Mouse (Mus musculus): Measurements from ENCODE around the gene Gm14305.
"Not testable (repeated sequence)": the region's sequence is repeated elsewhere in the genome, so short reads cannot be mapped to it uniquely, and the experiment has no call there.

Gene Gm14305

DNA sequence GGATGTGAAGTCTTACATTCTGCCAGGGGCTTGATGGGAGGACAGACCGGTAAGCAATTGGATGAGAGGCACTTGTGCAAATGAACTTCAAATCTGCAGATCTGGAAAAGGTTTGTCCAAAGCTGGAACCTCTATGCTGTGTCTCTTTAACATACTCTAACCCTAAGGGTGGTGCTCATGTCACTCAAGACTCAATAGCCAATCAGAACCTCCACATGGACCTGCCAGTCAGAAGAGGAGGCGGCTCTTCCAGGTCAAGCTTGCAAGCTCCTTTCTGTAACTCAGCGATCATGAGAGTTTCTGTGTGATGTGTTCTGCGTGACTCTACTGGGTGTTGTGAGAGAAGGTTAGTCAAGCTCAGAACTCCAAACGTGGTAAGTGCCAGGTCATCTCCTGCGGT lies at the start of gene Gm14305:
TSS of gene Gm14305 (plus strand) at position 278 of the 400 bp plus-strand sequence.
- DNase-seq (ENCODE audit: extremely low read depth, low read depth), result not testable (repeated sequence)

DNA sequence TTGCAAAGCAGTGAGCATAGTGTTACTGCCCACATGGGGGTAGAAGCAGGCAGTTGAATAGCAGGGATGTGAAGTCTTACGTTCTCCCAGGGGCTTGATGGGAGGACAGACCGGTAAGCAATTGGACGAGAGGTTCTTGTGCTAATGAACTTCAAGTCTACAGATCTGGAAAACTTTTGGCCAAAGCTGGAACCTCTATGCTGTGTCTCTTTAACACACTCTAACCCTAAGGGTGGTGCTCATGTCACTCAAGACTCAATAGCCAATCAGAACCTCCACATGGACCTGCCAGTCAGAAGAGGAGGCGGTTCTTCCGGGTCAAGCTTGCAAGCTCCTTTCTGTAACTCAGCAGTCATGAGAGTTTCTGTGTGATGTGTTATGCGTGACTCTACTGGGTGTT lies 37.9 kb upstream of the Gm14305 start, which contains the start of gene Zfp973:
TSS of gene Zfp973 (plus strand) at position 301 of the 400 bp plus-strand sequence.
- not testable (repeated sequence) for DNase-seq (ENCODE audit: extremely low read depth, low read depth)
